Mouse (Mus musculus) cerebellum, adult 2 months (tissue): ENCODE measurements around the gene Tm4sf20.

Experiments
- CTCF ChIP-seq: fragments of 200-500 bp; IDR thresholded peaks from 2 replicates; pipeline ENCODE4 v1.5.1; 2011; ENCODE audit warnings: low read depth, mild to moderate bottlenecking, control low read depth, low read length, moderate library complexity, borderline replicate concordance; ENCODE audit not compliant: insufficient read depth
- POLR2A ChIP-seq: fragments of 200-500 bp; IDR thresholded peaks from 2 replicates; pipeline ENCODE4 v1.6.1; 2011; ENCODE audit warnings: low read length, control low read depth, borderline replicate concordance; ENCODE audit not compliant: insufficient read depth

GRCm38 (mm10) chr1:82808564-82808963 is 40.3 kb upstream of the Tm4sf20 start:
- TF ChIP-seq CTCF = no peak
- no peak for TF ChIP-seq POLR2A
